Mouse (Mus musculus): ENCODE data around the gene Poln.

GRCm38 (mm10) chr5:34191843-34192242 lies 22.6 kb upstream of the Poln start:
- no peak for TF ChIP-seq POLR2A (IDR thresholded peaks at IDR 0.05; ENCODE audit: insufficient read length, low read depth)
- TF ChIP-seq MAX (IDR thresholded peaks at IDR 0.05; ENCODE audit: low read depth): no peak

All from myocyte (in vitro differentiated cells).